Mouse (Mus musculus) embryo, embryonic 11 days (tissue): ENCODE measurements around the gene Ptcd1.
"Not testable (repeated sequence)": the region's sequence is repeated elsewhere in the genome, so short reads cannot be mapped to it uniquely, and the experiment has no call there.

Experiments used
- DNase-seq: peaks from one replicate; pipeline ENCODE4 v3.0.0-alpha.2; 2015

The Ptcd1 gene

GRCm38 (mm10) chr5:145161361-145161760 lies 5.5 kb downstream of the Ptcd1 start:
- DNase-seq: no peak

GRCm38 (mm10) chr5:145152690-145153089 lies 14.2 kb downstream of the Ptcd1 start:
- DNase-seq: no peak

- no peak for DNase-seq
These were observed 17.6 kb downstream of the Ptcd1 start for GRCm38 (mm10) chr5:145149294-145149693.

GRCm38 (mm10) chr5:145147748-145148147 lies 19.2 kb downstream of the Ptcd1 start:
- no peak for DNase-seq

- no peak for DNase-seq
These were observed 26.3 kb downstream of the Ptcd1 start for GRCm38 (mm10) chr5:145140611-145141010.

GRCm38 (mm10) chr5:145139571-145140519 lies 27.1 kb downstream of the Ptcd1 start, which contains the start of the genes Pdap1 and Bud31:
TSS of gene Pdap1 (minus strand) at chr5:145140238.
TSS of gene Bud31 (plus strand) at chr5:145140362.
- peak; percentile 97 for DNase-seq

- DNase-seq: peak; percentile 21
These were observed 28.1 kb downstream of the Ptcd1 start for GRCm38 (mm10) chr5:145138836-145139235.

GRCm38 (mm10) chr5:145133275-145133674 lies 33.6 kb downstream of the Ptcd1 start:
- DNase-seq: not testable (repeated sequence)

- DNase-seq: no peak
These were observed 35.9 kb downstream of the Ptcd1 start for GRCm38 (mm10) chr5:145130995-145131394.

GRCm38 (mm10) chr5:145130191-145130590 lies 36.7 kb downstream of the Ptcd1 start:
- no peak for DNase-seq

- DNase-seq: not testable (repeated sequence)
These were observed 37.1 kb downstream of the Ptcd1 start for GRCm38 (mm10) chr5:145129773-145130172.

GRCm38 (mm10) chr5:145129124-145129523 lies 37.8 kb downstream of the Ptcd1 start:
- no peak for DNase-seq

GRCm38 (mm10) chr5:145126580-145126979 lies 40.3 kb downstream of the Ptcd1 start:
- no peak for DNase-seq

- DNase-seq: no peak
These were observed 43.5 kb downstream of the Ptcd1 start for GRCm38 (mm10) chr5:145123396-145123795.

GRCm38 (mm10) chr5:145120921-145121320 lies 46.0 kb downstream of the Ptcd1 start:
- no peak for DNase-seq

GRCm38 (mm10) chr5:145119385-145119784 lies 47.5 kb downstream of the Ptcd1 start:
- DNase-seq: no peak

GRCm38 (mm10) chr5:145118461-145118860 lies 48.4 kb downstream of the Ptcd1 start:
- no peak for DNase-seq

GRCm38 (mm10) chr5:145118005-145118404 lies 48.9 kb downstream of the Ptcd1 start:
- no peak for DNase-seq

GRCm38 (mm10) chr5:145116916-145117315 lies 50.0 kb downstream of the Ptcd1 start:
- peak; percentile 67 for DNase-seq

GRCm38 (mm10) chr5:145116316-145116715 lies 50.6 kb downstream of the Ptcd1 start:
- DNase-seq: no peak

GRCm38 (mm10) chr5:145115736-145116135 lies 51.2 kb downstream of the Ptcd1 start:
- DNase-seq: no peak

- DNase-seq: peak; percentile 53
These were observed 52.1 kb downstream of the Ptcd1 start for GRCm38 (mm10) chr5:145114606-145115473.

- DNase-seq: peak; percentile 84
These were observed 52.8 kb downstream of the Ptcd1 start, which contains the start of gene Arpc1b for GRCm38 (mm10) chr5:145114071-145114605. TSS of gene Arpc1b (plus strand) at chr5:145114215.
